Mouse (Mus musculus): ENCODE results near the gene Copb2. TPM values are rescaled to one million over a fixed set of nuclear protein-coding genes. Genes with fewer than 3 reads are reported as not detected.

Gene Copb2
- 119 and 125 TPM in 2 replicates for polyA plus RNA-seq (2015; fragmentation: Nextera tagmentation; extraction: Ambion mirVana)

- no peaks in the 10 kb centered on the region for H3K9me3 ChIP-seq (replicated peaks; ENCODE audit: control insufficient read depth, low read length, poor library complexity, severe bottlenecking)
- H3K27me3 ChIP-seq (ENCODE audit: control insufficient read depth, insufficient read depth, low read depth, low read length) = no peaks in the 10 kb centered on the region
- peak within 1 kb of the TSS; percentile 90 for H3K4me2 ChIP-seq (ENCODE audit: low read length)
- peak within 1 kb of the TSS; percentile 89 for H3K9ac ChIP-seq (ENCODE audit: low read depth, low read length)
- peaks cover 1% of the 10 kb centered on the region; the same call in 1 of the 2 replicates for H3K36me3 ChIP-seq (ENCODE audit: control insufficient read depth, insufficient read depth, low read length)
- peaks cover 19% of the 10 kb centered on the region for H3K4me1 ChIP-seq (ENCODE audit: control insufficient read depth, insufficient read depth, low read length)
- peak within 1 kb of the TSS; percentile 81 for H3K27ac ChIP-seq (ENCODE audit: low read length)
- H3K4me3 ChIP-seq (ENCODE audit: low read depth, low read length) = peak within 1 kb of the TSS; percentile 85
- WGBS = under 1% methylated on average over 76 of the region's 76 CpGs
- ATAC-seq = peak; percentile 100
These were observed at the start of gene Copb2 for GRCm38 (mm10) chr9:98563137-98564126. Gene Copb2, plus strand, starts transcription at chr9:98563721.

GRCm38 (mm10) chr9:98523872-98524271 is 39.6 kb upstream of the Copb2 start:
- no peaks in the 10 kb centered on the region for H3K27me3 ChIP-seq (ENCODE audit: control insufficient read depth, insufficient read depth, low read depth, low read length)
- no peaks in the 10 kb centered on the region for H3K36me3 ChIP-seq (ENCODE audit: control insufficient read depth, insufficient read depth, low read length)
- H3K4me1 ChIP-seq (ENCODE audit: control insufficient read depth, insufficient read depth, low read length) = peaks cover 9% of the 10 kb centered on the region; the same call in 1 of the 2 replicates
- peaks cover 2% of the 10 kb centered on the region; the same call in 1 of the 2 replicates for H3K9me3 ChIP-seq (replicated peaks; ENCODE audit: control insufficient read depth, low read length, poor library complexity, severe bottlenecking)
- no peak for ATAC-seq
- H3K27ac ChIP-seq (ENCODE audit: low read length) = no peak overlapping the region
- H3K4me3 ChIP-seq (ENCODE audit: low read depth, low read length) = no peak overlapping the region
- H3K4me2 ChIP-seq (ENCODE audit: low read length) = no peak overlapping the region
- WGBS = 82% methylated on average over 2 of the region's 2 CpGs
- no peak overlapping the region for H3K9ac ChIP-seq (ENCODE audit: low read depth, low read length)

GRCm38 (mm10) chr9:98524786-98525542 is 38.6 kb upstream of the Copb2 start:
- 28% methylated on average over 7 of the region's 7 CpGs for WGBS
- H3K4me1 ChIP-seq (ENCODE audit: control insufficient read depth, insufficient read depth, low read length) = peaks cover 9% of the 10 kb centered on the region; the same call in 1 of the 2 replicates
- no peaks in the 10 kb centered on the region for H3K27me3 ChIP-seq (ENCODE audit: control insufficient read depth, insufficient read depth, low read depth, low read length)
- H3K9ac ChIP-seq (ENCODE audit: low read depth, low read length) = no peak overlapping the region
- peak; percentile 90 for ATAC-seq
- no peaks in the 10 kb centered on the region for H3K36me3 ChIP-seq (ENCODE audit: control insufficient read depth, insufficient read depth, low read length)
- peaks cover 2% of the 10 kb centered on the region; the same call in 1 of the 2 replicates for H3K9me3 ChIP-seq (replicated peaks; ENCODE audit: control insufficient read depth, low read length, poor library complexity, severe bottlenecking)
- H3K27ac ChIP-seq (ENCODE audit: low read length) = peak overlapping the region; percentile 63; the same call in 1 of the 2 replicates
- H3K4me2 ChIP-seq (ENCODE audit: low read length) = no peak overlapping the region
- no peak overlapping the region for H3K4me3 ChIP-seq (ENCODE audit: low read depth, low read length)

GRCm38 (mm10) chr9:98525543-98525924 is 38.0 kb upstream of the Copb2 start:
- Histone ChIP-seq H3K4me3 (ENCODE audit: low read depth, low read length) (no peak overlapping the region), H3K27me3 (ENCODE audit: control insufficient read depth, insufficient read depth, low read depth, low read length) (no peaks in the 10 kb centered on the region), H3K27ac (ENCODE audit: low read length) (peak overlapping the region; percentile 17; the same call in 1 of the 2 replicates), H3K9me3 (replicated peaks; ENCODE audit: control insufficient read depth, low read length, poor library complexity, severe bottlenecking) (no peaks in the 10 kb centered on the region), H3K4me2 (ENCODE audit: low read length) (no peak overlapping the region), H3K36me3 (ENCODE audit: control insufficient read depth, insufficient read depth, low read length) (no peaks in the 10 kb centered on the region), H3K9ac (ENCODE audit: low read depth, low read length) (no peak overlapping the region), H3K4me1 (ENCODE audit: control insufficient read depth, insufficient read depth, low read length) (peaks cover 9% of the 10 kb centered on the region; the same call in 1 of the 2 replicates)
- 17% methylated on average over 7 of the region's 7 CpGs for WGBS
- ATAC-seq = peak; percentile 60; the same call in 1 of the 2 replicates

GRCm38 (mm10) chr9:98527226-98527625 is 36.3 kb upstream of the Copb2 start:
- no peak for ATAC-seq
- H3K27ac ChIP-seq (ENCODE audit: low read length) = no peak overlapping the region
- WGBS = 74% methylated on average over 7 of the region's 7 CpGs

DNA sequence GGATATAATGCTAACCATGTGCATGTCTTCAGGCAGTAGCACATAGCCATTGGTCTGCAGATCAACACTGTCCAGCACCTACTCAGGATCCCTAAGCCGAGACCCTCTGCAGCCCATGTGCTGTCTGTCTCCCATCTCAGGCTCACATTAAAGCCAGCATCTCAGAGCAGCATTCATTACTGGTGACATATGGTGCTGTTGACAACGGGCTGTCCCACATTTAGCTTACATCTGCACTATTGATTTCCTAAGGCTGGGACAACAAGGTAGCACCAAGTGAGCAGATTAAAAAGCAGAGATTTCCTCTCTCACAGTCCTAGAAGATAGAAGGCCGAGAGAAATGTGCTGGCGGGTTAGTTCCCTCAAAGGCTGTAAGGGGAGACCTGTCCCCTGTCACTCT is 33.7 kb upstream of the Copb2 start:
- Histone ChIP-seq H3K4me2 (ENCODE audit: low read length) (no peak overlapping the region), H3K27ac (ENCODE audit: low read length) (no peak overlapping the region), H3K4me1 (ENCODE audit: control insufficient read depth, insufficient read depth, low read length) (peaks cover 5% of the 10 kb centered on the region; the same call in 1 of the 2 replicates), H3K9ac (ENCODE audit: low read depth, low read length) (no peak overlapping the region), H3K9me3 (replicated peaks; ENCODE audit: control insufficient read depth, low read length, poor library complexity, severe bottlenecking) (no peaks in the 10 kb centered on the region), H3K36me3 (ENCODE audit: control insufficient read depth, insufficient read depth, low read length) (no peaks in the 10 kb centered on the region), H3K4me3 (ENCODE audit: low read depth, low read length) (no peak overlapping the region), H3K27me3 (ENCODE audit: control insufficient read depth, insufficient read depth, low read depth, low read length) (no peaks in the 10 kb centered on the region)
- WGBS = 72% methylated on average over 4 of the region's 4 CpGs
- ATAC-seq = no peak

More at GRCm38 (mm10) chr9:98527226-98527625, 36.3 kb upstream of the Copb2 start:
- no peaks in the 10 kb centered on the region for H3K27me3 ChIP-seq (ENCODE audit: control insufficient read depth, insufficient read depth, low read depth, low read length)
- H3K4me1 ChIP-seq (ENCODE audit: control insufficient read depth, insufficient read depth, low read length) = peaks cover 9% of the 10 kb centered on the region; the same call in 1 of the 2 replicates
- H3K36me3 ChIP-seq (ENCODE audit: control insufficient read depth, insufficient read depth, low read length) = no peaks in the 10 kb centered on the region
- H3K4me2 ChIP-seq (ENCODE audit: low read length) = no peak overlapping the region
- no peaks in the 10 kb centered on the region for H3K9me3 ChIP-seq (replicated peaks; ENCODE audit: control insufficient read depth, low read length, poor library complexity, severe bottlenecking)
- no peak overlapping the region for H3K9ac ChIP-seq (ENCODE audit: low read depth, low read length)
- H3K4me3 ChIP-seq (ENCODE audit: low read depth, low read length) = no peak overlapping the region

DNA sequence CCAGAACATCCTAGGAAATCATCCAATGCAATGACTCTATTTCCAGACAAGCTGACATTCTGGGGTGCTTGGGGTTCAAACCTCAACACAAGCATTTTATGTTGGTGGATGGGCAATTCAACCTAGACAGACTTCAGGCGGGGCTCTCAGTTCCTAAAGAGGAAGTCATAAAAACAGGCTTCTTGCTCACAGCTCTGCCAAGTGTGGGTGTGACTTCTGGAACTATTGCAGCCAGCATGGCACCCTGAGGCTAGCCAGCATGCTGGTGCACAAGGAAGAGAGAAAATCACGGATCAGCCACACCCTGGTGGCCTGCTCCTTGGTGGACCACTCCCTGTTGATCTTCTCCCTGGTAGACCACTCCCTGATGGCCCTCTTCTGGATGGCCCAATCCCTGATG is 32.5 kb upstream of the Copb2 start:
- no peak overlapping the region for H3K4me3 ChIP-seq (ENCODE audit: low read depth, low read length)
- no peak overlapping the region for H3K27ac ChIP-seq (ENCODE audit: low read length)
- 60% methylated on average over 2 of the region's 2 CpGs for WGBS
- no peak overlapping the region for H3K9ac ChIP-seq (ENCODE audit: low read depth, low read length)
- no peak overlapping the region for H3K4me2 ChIP-seq (ENCODE audit: low read length)
- H3K9me3 ChIP-seq (replicated peaks; ENCODE audit: control insufficient read depth, low read length, poor library complexity, severe bottlenecking) = no peaks in the 10 kb centered on the region
- no peak for ATAC-seq
- no peaks in the 10 kb centered on the region for H3K4me1 ChIP-seq (ENCODE audit: control insufficient read depth, insufficient read depth, low read length)
- H3K36me3 ChIP-seq (ENCODE audit: control insufficient read depth, insufficient read depth, low read length) = no peaks in the 10 kb centered on the region
- H3K27me3 ChIP-seq (ENCODE audit: control insufficient read depth, insufficient read depth, low read depth, low read length) = no peaks in the 10 kb centered on the region

GRCm38 (mm10) chr9:98534675-98535280 is 28.7 kb upstream of the Copb2 start:
- Histone ChIP-seq H3K9me3 (replicated peaks; ENCODE audit: control insufficient read depth, low read length, poor library complexity, severe bottlenecking) (no peaks in the 10 kb centered on the region), H3K4me3 (ENCODE audit: low read depth, low read length) (no peak overlapping the region), H3K27ac (ENCODE audit: low read length) (no peak overlapping the region), H3K9ac (ENCODE audit: low read depth, low read length) (no peak overlapping the region), H3K36me3 (ENCODE audit: control insufficient read depth, insufficient read depth, low read length) (no peaks in the 10 kb centered on the region), H3K4me2 (ENCODE audit: low read length) (no peak overlapping the region), H3K4me1 (ENCODE audit: control insufficient read depth, insufficient read depth, low read length) (peaks cover 3% of the 10 kb centered on the region; the same call in 1 of the 2 replicates), H3K27me3 (ENCODE audit: control insufficient read depth, insufficient read depth, low read depth, low read length) (no peaks in the 10 kb centered on the region)
- WGBS = 84% methylated on average over 4 of the region's 4 CpGs
- ATAC-seq = no peak

All from midbrain, embryonic 16.5 days (tissue).